Mouse (Mus musculus): ENCODE data around the gene Tjp2.

Tjp2 gene

GRCm38 (mm10) chr19:24180415-24180814 lies 44.4 kb downstream of the Tjp2 start:
- no peak for DNase-seq (ENCODE audit: low spot score in 2 of 2)

- no peak for DNase-seq (ENCODE audit: low spot score in 2 of 2)
Measured at GRCm38 (mm10) chr19:24178086-24178485, 46.7 kb downstream of the Tjp2 start.

GRCm38 (mm10) chr19:24176692-24177091 lies 48.1 kb downstream of the Tjp2 start:
- DNase-seq (ENCODE audit: low spot score in 2 of 2) = no peak

- no peak for DNase-seq (ENCODE audit: low spot score in 2 of 2)
Measured at GRCm38 (mm10) chr19:24174896-24175295, 49.9 kb downstream of the Tjp2 start.

GRCm38 (mm10) chr19:24173608-24174523 lies 51.0 kb downstream of the Tjp2 start:
- peak; percentile 52 to 69 for DNase-seq (ENCODE audit: low spot score in 2 of 2)

- no peak for DNase-seq (ENCODE audit: low spot score in 2 of 2)
Measured at GRCm38 (mm10) chr19:24173020-24173419, 51.8 kb downstream of the Tjp2 start.

GRCm38 (mm10) chr19:24168531-24168930 lies 56.3 kb downstream of the Tjp2 start:
- no peak for DNase-seq (ENCODE audit: low spot score in 2 of 2)

GRCm38 (mm10) chr19:24166516-24167091 lies 58.2 kb downstream of the Tjp2 start:
- peak; percentile 11 to 32 for DNase-seq (ENCODE audit: low spot score in 2 of 2)

GRCm38 (mm10) chr19:24163974-24164373 lies 60.9 kb downstream of the Tjp2 start:
- no peak for DNase-seq (ENCODE audit: low spot score in 2 of 2)

GRCm38 (mm10) chr19:24160460-24160859 lies 64.4 kb downstream of the Tjp2 start:
- DNase-seq (ENCODE audit: low spot score in 2 of 2) = no peak

GRCm38 (mm10) chr19:24159751-24160150 lies 65.1 kb downstream of the Tjp2 start:
- no peak for DNase-seq (ENCODE audit: low spot score in 2 of 2)

- no peak for DNase-seq (ENCODE audit: low spot score in 2 of 2)
Measured at GRCm38 (mm10) chr19:24159334-24159733, 65.5 kb downstream of the Tjp2 start.

GRCm38 (mm10) chr19:24156067-24156455 lies 68.8 kb downstream of the Tjp2 start:
- no peak for DNase-seq (ENCODE audit: low spot score in 2 of 2)

GRCm38 (mm10) chr19:24155395-24156066 lies 69.3 kb downstream of the Tjp2 start:
- DNase-seq (ENCODE audit: low spot score in 2 of 2) = no peak

- no peak for DNase-seq (ENCODE audit: low spot score in 2 of 2)
Measured at GRCm38 (mm10) chr19:24153266-24154023, 71.4 kb downstream of the Tjp2 start.

- no peak for DNase-seq (ENCODE audit: low spot score in 2 of 2)
Measured at GRCm38 (mm10) chr19:24144009-24144408, 80.8 kb downstream of the Tjp2 start.

GRCm38 (mm10) chr19:24142621-24143061 lies 82.2 kb downstream of the Tjp2 start:
- no peak for DNase-seq (ENCODE audit: low spot score in 2 of 2)

GRCm38 (mm10) chr19:24140298-24140697 lies 84.5 kb downstream of the Tjp2 start:
- DNase-seq (ENCODE audit: low spot score in 2 of 2) = no peak

- DNase-seq (ENCODE audit: low spot score in 2 of 2) = no peak
Measured at GRCm38 (mm10) chr19:24137392-24137791, 87.4 kb downstream of the Tjp2 start.

GRCm38 (mm10) chr19:24134991-24135390 lies 89.8 kb downstream of the Tjp2 start:
- no peak for DNase-seq (ENCODE audit: low spot score in 2 of 2)

- no peak for DNase-seq (ENCODE audit: low spot score in 2 of 2)
Measured at GRCm38 (mm10) chr19:24134144-24134911, 90.5 kb downstream of the Tjp2 start.

Measured in spleen, postnatal 14 days (tissue).